Mouse (Mus musculus) kidney, postnatal 0 days (tissue): Measurements from ENCODE around the gene Zmynd8. TPM values are rescaled to one million over a fixed set of nuclear protein-coding genes. Genes with fewer than 3 reads are reported as not detected.

Experiments used
- ATAC-seq: fragments of 200-750 bp; cut with Nextera tagmentation; replicated peaks from 2 replicates; pipeline ENCODE4 v1.8.0; 2017; ENCODE audit warnings: low read depth, moderate number of reproducible peaks, moderate TSS enrichment, moderate library complexity; ENCODE audit not compliant: low FRiP score
- DNase-seq: peaks from one replicate; pipeline ENCODE4 v3.0.0-alpha.2; 2016; ENCODE audit warnings: low spot score
- H3K27ac ChIP-seq: fragments of 300-500 bp; sonication (generic); 2 replicates; pipeline ENCODE4 v1.5.1; 2014; ENCODE audit warnings: mild to moderate bottlenecking
- H3K27me3 ChIP-seq: fragments of 300-500 bp; sonication (generic); 2 replicates; pipeline ENCODE4 v1.6.1; 2014; ENCODE audit warnings: low read length, mixed read lengths; ENCODE audit not compliant: insufficient read depth
- H3K36me3 ChIP-seq: fragments of 300-500 bp; sonication (generic); 2 replicates; pipeline ENCODE4 v1.6.1; 2014; ENCODE audit warnings: low read length, mixed read lengths; ENCODE audit not compliant: insufficient read depth
- H3K4me1 ChIP-seq: fragments of 300-500 bp; sonication (generic); replicated peaks from 2 replicates; pipeline ENCODE4 v1.6.1; 2014; ENCODE audit warnings: antibody characterized with exemption, low read length, mixed read lengths; ENCODE audit not compliant: insufficient read depth
- H3K4me2 ChIP-seq: fragments of 300-500 bp; sonication (generic); 2 replicates; pipeline ENCODE4 v1.6.1; 2014; ENCODE audit warnings: mild to moderate bottlenecking, low read length, moderate library complexity, mixed read lengths
- H3K4me3 ChIP-seq: fragments of 300-500 bp; sonication (generic); replicated peaks from 2 replicates; pipeline ENCODE4 v1.5.1; 2014; ENCODE audit warnings: low read depth, low read length
- H3K9ac ChIP-seq: fragments of 300-500 bp; sonication (generic); 2 replicates; pipeline ENCODE4 v1.6.1; 2014; ENCODE audit warnings: low read depth, low read length
- H3K9me3 ChIP-seq: fragments of 300-500 bp; sonication (generic); replicated peaks from 2 replicates; pipeline ENCODE4 v1.6.1; 2016; ENCODE audit warnings: low read length, inconsistent platforms, mixed read lengths
- CTCF ChIP-seq: IDR thresholded peaks from 2 replicates; pipeline ENCODE4 v1.5.1; 2016; ENCODE audit warnings: antibody characterized with exemption, low read depth, mild to moderate bottlenecking, moderate library complexity
- WGBS: fragments of 180-500 bp; shearing (Covaris S2); extraction: QIAGEN DNeasy Blood & Tissue Kit; methylation state at CpG from one replicate; pipeline ENCODE4 v1.1.7; 2014; 5-methylcytosine and 5-hydroxymethylcytosine counted together
- polyA plus RNA-seq: library from polyadenylated mRNA; unstranded; fragments of >200 nt; fragmentation: Nextera tagmentation; extraction: Ambion mirVana; gene quantifications from 2 replicates; pipeline ENCODE4 v1.2.1, GENCODE M21; 2015

Gene Zmynd8
- polyA plus RNA-seq, 1 experiment from 2014 or later, result 39.6 TPM

- Histone ChIP-seq H3K27ac (no peak overlapping the region), H3K9ac (no peak overlapping the region), H3K27me3 (no peaks in the 10 kb centered on the region), H3K4me1 (no peaks in the 10 kb centered on the region), H3K36me3 (peaks cover 58% of the 10 kb centered on the region), H3K4me2 (no peak overlapping the region), H3K9me3 (no peaks in the 10 kb centered on the region), H3K4me3 (no peak overlapping the region)
- 62% methylated on average over 8 of the region's 8 CpGs for WGBS
- TF ChIP-seq CTCF, result no peak
- DNase-seq (no peak), ATAC-seq (no peak)
Measured at GRCm38 (mm10) chr2:165797876-165798275, 100.9 kb downstream of the Zmynd8 start.

- Histone ChIP-seq H3K4me1 (no peaks in the 10 kb centered on the region), H3K27ac (no peak overlapping the region), H3K9me3 (no peaks in the 10 kb centered on the region), H3K4me3 (no peak overlapping the region), H3K4me2 (no peak overlapping the region), H3K36me3 (peaks cover 79% of the 10 kb centered on the region), H3K9ac (no peak overlapping the region), H3K27me3 (no peaks in the 10 kb centered on the region)
- no peak for ATAC-seq
- no peak for DNase-seq
- TF ChIP-seq CTCF, result no peak
- WGBS, result 78% methylated on average over 3 of the region's 3 CpGs
Measured at GRCm38 (mm10) chr2:165793283-165793638, 105.6 kb downstream of the Zmynd8 start.

GRCm38 (mm10) chr2:165792431-165793282 lies 106.2 kb downstream of the Zmynd8 start:
- no peak overlapping the region for H3K27ac ChIP-seq
- peaks cover 75% of the 10 kb centered on the region for H3K36me3 ChIP-seq
- no peaks in the 10 kb centered on the region for H3K9me3 ChIP-seq
- no peak overlapping the region for H3K9ac ChIP-seq
- no peak for DNase-seq
- ATAC-seq, result no peak
- H3K4me1 ChIP-seq, result peaks cover 2% of the 10 kb centered on the region; the same call in 1 of the 2 replicates
- H3K4me3 ChIP-seq, result no peak overlapping the region
- H3K27me3 ChIP-seq, result no peaks in the 10 kb centered on the region
- no peak for TF ChIP-seq CTCF
- H3K4me2 ChIP-seq, result no peak overlapping the region
- 85% methylated on average over 25 of the region's 25 CpGs for WGBS

- WGBS, result 64% methylated on average over 9 of the region's 9 CpGs
- no peaks in the 10 kb centered on the region for H3K27me3 ChIP-seq
- no peak overlapping the region for H3K4me3 ChIP-seq
- H3K27ac ChIP-seq, result no peak overlapping the region
- H3K4me2 ChIP-seq, result no peak overlapping the region
- peak; percentile 90 for TF ChIP-seq CTCF
- peaks cover 69% of the 10 kb centered on the region for H3K36me3 ChIP-seq
- peaks cover 3% of the 10 kb centered on the region; the same call in 1 of the 2 replicates for H3K4me1 ChIP-seq
- no peak overlapping the region for H3K9ac ChIP-seq
- no peaks in the 10 kb centered on the region for H3K9me3 ChIP-seq
- no peak for ATAC-seq
- DNase-seq, result peak; percentile 69
Measured at GRCm38 (mm10) chr2:165791657-165792056, 107.2 kb downstream of the Zmynd8 start.

- Histone ChIP-seq H3K4me2 (no peak overlapping the region), H3K4me3 (no peak overlapping the region), H3K27ac (no peak overlapping the region), H3K9ac (no peak overlapping the region), H3K9me3 (no peaks in the 10 kb centered on the region), H3K27me3 (no peaks in the 10 kb centered on the region), H3K4me1 (peaks cover 3% of the 10 kb centered on the region; the same call in 1 of the 2 replicates), H3K36me3 (peaks cover 68% of the 10 kb centered on the region)
- peak; percentile 36 for DNase-seq
- WGBS, result 44% methylated on average over 7 of the region's 7 CpGs
- no peak for ATAC-seq
- no peak for TF ChIP-seq CTCF
Measured at GRCm38 (mm10) chr2:165791026-165791425, 107.8 kb downstream of the Zmynd8 start.

GRCm38 (mm10) chr2:165789667-165790066 lies 109.1 kb downstream of the Zmynd8 start:
- TF ChIP-seq CTCF, result no peak
- no peak overlapping the region for H3K4me2 ChIP-seq
- peaks cover 3% of the 10 kb centered on the region; the same call in 1 of the 2 replicates for H3K4me1 ChIP-seq
- ATAC-seq (no peak), DNase-seq (no peak)
- H3K36me3 ChIP-seq, result peaks cover 75% of the 10 kb centered on the region
- no peak overlapping the region for H3K9ac ChIP-seq
- H3K9me3 ChIP-seq, result no peaks in the 10 kb centered on the region
- 89% methylated on average over 3 of the region's 3 CpGs for WGBS
- no peaks in the 10 kb centered on the region for H3K27me3 ChIP-seq
- no peak overlapping the region for H3K27ac ChIP-seq
- H3K4me3 ChIP-seq, result no peak overlapping the region
